In genomic region chr15:97863494-97863881, GRCm38 (mm10) we compare ENCODE assay signal across 14 mouse cellular contexts. TPM values are rescaled to one million over a fixed set of nuclear protein-coding genes. Genes with fewer than 3 reads are reported as not detected.
A peak's percentile ranks its signal among the peaks of the same experiment; 100 is the strongest.
DNase-seq lines count a peak whose midpoint lies in the region; ATAC-seq and TF ChIP-seq lines count a peak whose summit lies in the region.
"Had no signal": no experiment of that assay in that cellular context is flagged by ENCODE, and none has a peak within 500 bp of the region (broad histone marks: within the 10 kb centered on the region; RNA-seq: fewer than 3 reads in every experiment).

No protein-coding gene starts in this region.

- ATAC-seq in heart, embryonic 15.5 days (replicated peaks; ENCODE audit: insufficient number of reproducible peaks, insufficient read depth, low FRiP score, low read depth): no peak
- ATAC-seq: CD4-positive, CD25-positive, alpha-beta regulatory T cell, adult 4 months had no signal

- H3K27ac ChIP-seq in heart, embryonic 15.5 days: no peak overlapping the region
- H3K27ac ChIP-seq: embryonic facial prominence, embryonic 13.5 days had no signal

- no peak for TF ChIP-seq POLR2A in brain, embryonic 14.5 days (IDR thresholded peaks at IDR 0.05; ENCODE audit: borderline replicate concordance, extremely low read depth, insufficient read depth, insufficient read length, poor library complexity, severe bottlenecking)

- no peak for DNase-seq in heart, adult 18-20 months
- peak; percentile 35 for DNase-seq in brain, embryonic 14.5 days (ENCODE audit: low read depth)
- DNase-seq in layer of hippocampus, postnatal 36 days: peak; percentile 66 to 71
- peak; percentile 54 to 55 for DNase-seq in right cerebral cortex, postnatal 10 days (ENCODE audit: low spot score in 2 of 2)
- DNase-seq in ovary, postnatal 14 days (ENCODE audit: low spot score): no peak
- DNase-seq in gastrocnemius, postnatal 36 days: no peak
- no peak for DNase-seq in lung, postnatal 25 days (ENCODE audit: low spot score)
- DNase-seq: cerebellum, adult 11 months; kidney, adult 2 months; liver had no signal

- no peaks in the 10 kb centered on the region for H3K36me3 ChIP-seq in heart, embryonic 15.5 days
- H3K36me3 ChIP-seq: midbrain, embryonic 12.5 days had no signal

- peaks cover 30% of the 10 kb centered on the region for H3K4me1 ChIP-seq in heart, embryonic 15.5 days (replicated peaks)

- intact Hi-C loops in gastrocnemius, postnatal 36 days (cut with DNase I): no loop called here

- TF ChIP-seq CTCF in brain, embryonic 14.5 days (IDR thresholded peaks at IDR 0.05; ENCODE audit: borderline replicate concordance, extremely low read depth, insufficient read depth, insufficient read length): no peak

- H3K9me3 ChIP-seq in heart, embryonic 15.5 days (replicated peaks): no peaks in the 10 kb centered on the region
- H3K9me3 ChIP-seq: midbrain, embryonic 12.5 days had no signal

- peak overlapping the region; percentile 15; the same call in 1 of the 2 replicates for H3K4me2 ChIP-seq in heart, embryonic 15.5 days
- H3K4me2 ChIP-seq: embryonic facial prominence, embryonic 13.5 days; midbrain, embryonic 12.5 days had no signal

- WGBS in heart, embryonic 15.5 days: 61% methylated on average over 18 of the region's 18 CpGs

- H3K4me3 ChIP-seq in heart, embryonic 15.5 days: no peak overlapping the region
- H3K4me3 ChIP-seq: embryonic facial prominence, embryonic 13.5 days; midbrain, embryonic 12.5 days had no signal

- H3K27me3 ChIP-seq in heart, embryonic 15.5 days: 0 out of 2 replicates have a peak, but pooled peaks cover 3% of the 10 kb centered on the region
- H3K27me3 ChIP-seq: embryonic facial prominence, embryonic 13.5 days; midbrain, embryonic 12.5 days had no signal

- no peak overlapping the region for H3K9ac ChIP-seq in heart, embryonic 15.5 days
- H3K9ac ChIP-seq: embryonic facial prominence, embryonic 13.5 days; midbrain, embryonic 12.5 days had no signal

RNA-seq across cellular contexts. Expression of gene Hdac7, which starts 19.2 kb away (rescaled TPM):
- 20.4 and 34.5 TPM in 2 replicates for polyA plus RNA-seq in heart, embryonic 15.5 days (2015; fragmentation: Nextera tagmentation; extraction: Ambion mirVana)
- 10 to 100 TPM; 19.3 to 26.3 TPM for total RNA-seq in heart, adult 18-20 months (2021)
- 78.2 and 82.1 TPM in 2 replicates for polyA plus RNA-seq in brain, embryonic 14.5 days (2012; rRNA removed)
- total RNA-seq in layer of hippocampus, postnatal 36 days (2021): 10 to 100 TPM; 21.3 to 25.0 TPM
- total RNA-seq in gastrocnemius, postnatal 36 days (2021): 10 to 100 TPM; 10.6 to 11.8 TPM

RNA-seq across cellular contexts. Expression of gene Vdr, which starts 46.9 kb away (rescaled TPM):
- 1.2 and 1.3 TPM in 2 replicates for polyA plus RNA-seq in heart, embryonic 15.5 days (2015; fragmentation: Nextera tagmentation; extraction: Ambion mirVana)
- total RNA-seq in heart, adult 18-20 months (2021): 1 to 10 TPM; 2.4 to 3.4 TPM
- 0.25 and 0.26 TPM in 2 replicates for polyA plus RNA-seq in brain, embryonic 14.5 days (2012; rRNA removed)
- under 1 TPM; 0.30 to 0.37 TPM for total RNA-seq in layer of hippocampus, postnatal 36 days (2021)
- under 1 TPM; 0.13 to 0.15 TPM for total RNA-seq in gastrocnemius, postnatal 36 days (2021)

Comparison
In these comparisons a context has a peak if more than half of its experiments do, and no peak if none do; other contexts are left out.
1. DNase-seq: peak in brain, embryonic 14.5 days (single experiment), layer of hippocampus, postnatal 36 days (2 of 2) and right cerebral cortex, postnatal 10 days (2 of 2); none in heart, adult 18-20 months (0 of 2), ovary, postnatal 14 days (single experiment), gastrocnemius, postnatal 36 days (0 of 2) and lung, postnatal 25 days (single experiment).